Mouse (Mus musculus): ENCODE data around the gene Fxyd1.

DNA sequence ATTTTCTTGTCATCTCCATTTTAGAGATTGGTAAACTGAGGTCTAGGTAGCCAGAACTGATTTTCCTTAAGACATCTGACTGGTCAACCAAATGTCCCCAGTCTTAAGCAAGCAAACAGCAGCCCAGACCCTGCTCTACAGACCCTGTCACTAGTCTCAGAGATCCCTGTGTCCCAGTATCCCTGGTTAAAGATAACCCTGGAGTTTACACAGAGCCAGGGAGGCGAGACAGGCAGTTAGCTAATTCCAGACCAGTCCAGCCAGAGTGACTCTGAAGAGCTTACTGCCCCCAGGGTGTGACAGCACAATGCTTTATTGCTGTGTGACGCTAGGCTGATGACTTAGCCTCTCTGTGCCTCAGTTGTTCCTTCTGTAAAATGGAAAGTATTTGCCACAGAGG lies at the start of gene Fxyd1:
- TF ChIP-seq TAL1 (IDR thresholded peaks at IDR 0.05; ENCODE audit: low read length): no peak
- no peak for TF ChIP-seq GATA1 (IDR thresholded peaks at IDR 0.05; ENCODE audit: low read length)
